Mouse (Mus musculus) forebrain, embryonic 11.5 days (tissue): Measurements from ENCODE around the gene Them5. TPM values are rescaled to one million over a fixed set of nuclear protein-coding genes. Genes with fewer than 3 reads are reported as not detected.

Source experiments
- ATAC-seq: fragments of 200-750 bp; cut with Nextera tagmentation; replicated peaks from 2 replicates; pipeline ENCODE4 v1.8.0; 2017; ENCODE audit warnings: moderate TSS enrichment; ENCODE audit not compliant: low FRiP score
- DNase-seq: peaks from one replicate; pipeline ENCODE4 v3.0.0-alpha.2; 2017; ENCODE audit warnings: low spot score
- H3K27ac ChIP-seq: fragments of 300-500 bp; sonication (generic); 2 replicates; pipeline ENCODE4 v1.5.1; 2014; ENCODE audit warnings: low read depth, low read length
- H3K27me3 ChIP-seq: fragments of 300-500 bp; sonication (generic); 2 replicates; pipeline ENCODE4 v1.6.1; 2014; ENCODE audit warnings: mild to moderate bottlenecking, low read length, mixed read lengths; ENCODE audit not compliant: control insufficient read depth, insufficient read depth
- H3K36me3 ChIP-seq: fragments of 300-500 bp; sonication (generic); 2 replicates; pipeline ENCODE4 v1.6.1; 2014; ENCODE audit warnings: mild to moderate bottlenecking, low read length, moderate library complexity, mixed read lengths; ENCODE audit not compliant: control insufficient read depth, insufficient read depth
- H3K4me1 ChIP-seq: fragments of 300-500 bp; sonication (generic); replicated peaks from 2 replicates; pipeline ENCODE4 v1.6.1; 2014; ENCODE audit warnings: low read length, mixed read lengths; ENCODE audit not compliant: control insufficient read depth, insufficient read depth
- H3K4me2 ChIP-seq: fragments of 300-500 bp; sonication (generic); 2 replicates; pipeline ENCODE4 v1.6.1; 2014; ENCODE audit warnings: low read depth, mild to moderate bottlenecking, low read length, moderate library complexity, mixed read lengths; ENCODE audit not compliant: severe bottlenecking
- H3K4me3 ChIP-seq: fragments of 300-500 bp; sonication (generic); 2 replicates; pipeline ENCODE4 v1.5.1; 2014; ENCODE audit warnings: low read depth, low read length
- H3K9ac ChIP-seq: fragments of 300-500 bp; sonication (generic); 2 replicates; pipeline ENCODE4 v1.6.1; 2014; ENCODE audit warnings: low read length
- H3K9me3 ChIP-seq: fragments of 300-500 bp; sonication (generic); 2 replicates; pipeline ENCODE4 v1.6.1; 2016; ENCODE audit warnings: low read length, mixed read lengths; ENCODE audit not compliant: control insufficient read depth
- WGBS: fragments of 180-500 bp; shearing (Covaris S2); extraction: QIAGEN DNeasy Blood & Tissue Kit; methylation state at CpG from one replicate; pipeline ENCODE4 v1.1.7; 2014; 5-methylcytosine and 5-hydroxymethylcytosine counted together
- polyA plus RNA-seq: library from polyadenylated mRNA; unstranded; fragments of >200 nt; fragmentation: Nextera tagmentation; extraction: Ambion mirVana; gene quantifications from 2 replicates; pipeline ENCODE4 v1.2.1, GENCODE M21; 2014

Gene Them5
- polyA plus RNA-seq, 1 experiment from 2014 or later = 0.35 TPM

DNA sequence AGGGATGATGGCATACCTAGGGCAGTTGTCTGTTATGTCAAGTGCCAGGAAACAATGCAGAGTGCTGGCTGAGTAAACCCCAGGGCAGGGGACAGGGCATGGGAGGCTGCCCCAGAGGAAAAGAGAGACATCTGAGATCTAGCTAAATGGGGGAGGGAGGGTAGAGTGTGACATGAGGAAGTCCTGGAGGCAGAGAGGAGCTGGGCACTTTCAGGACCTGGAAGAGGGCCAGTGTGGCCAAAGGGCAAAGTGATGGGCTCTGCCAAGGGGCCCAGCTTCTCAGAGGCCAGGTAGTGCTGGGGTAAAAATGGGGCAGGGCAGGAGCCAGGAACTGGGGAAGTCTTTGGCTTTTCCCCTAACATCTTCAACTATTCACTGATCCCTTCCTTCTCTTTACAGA, 32.7 kb downstream of the Them5 start:
- no peaks in the 10 kb centered on the region for H3K9me3 ChIP-seq

DNA sequence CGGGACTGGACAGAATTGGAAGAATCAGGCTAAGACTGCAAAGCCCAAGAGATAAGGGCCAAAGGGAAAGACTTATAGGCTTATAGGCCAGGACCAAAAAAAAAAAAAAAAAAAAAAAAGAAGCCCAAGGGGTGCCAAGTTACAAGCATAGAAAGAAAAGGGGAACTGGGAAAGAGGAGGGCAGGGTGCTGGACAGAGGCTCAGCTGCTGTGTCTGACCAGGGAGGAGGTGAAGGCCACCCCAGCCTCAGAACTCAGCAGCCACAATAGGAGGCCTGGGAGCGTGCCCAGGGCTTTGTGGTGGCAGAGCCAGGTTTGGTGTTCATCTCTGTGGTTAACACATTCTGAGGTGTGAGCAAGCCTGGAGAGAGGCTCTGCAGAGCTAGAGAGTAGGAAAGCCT, 33.2 kb downstream of the Them5 start:
- 44% methylated on average over 2 of the region's 2 CpGs for WGBS
- ATAC-seq (no peak), DNase-seq (no peak)
- no peaks in the 10 kb centered on the region for H3K36me3 ChIP-seq
- H3K4me1 ChIP-seq = peaks cover 15% of the 10 kb centered on the region
- H3K9ac ChIP-seq = no peak overlapping the region
- H3K9me3 ChIP-seq = no peaks in the 10 kb centered on the region
- H3K27me3 ChIP-seq = peaks cover 4% of the 10 kb centered on the region; the same call in 1 of the 2 replicates
- H3K4me3 ChIP-seq = no peak overlapping the region
- H3K4me2 ChIP-seq = no peak overlapping the region
- no peak overlapping the region for H3K27ac ChIP-seq

More for the DNA sequence above, 32.7 kb downstream of the Them5 start:
- H3K27me3 ChIP-seq = peaks cover 4% of the 10 kb centered on the region; the same call in 1 of the 2 replicates
- H3K9ac ChIP-seq = no peak overlapping the region
- H3K27ac ChIP-seq = no peak overlapping the region
- H3K4me2 ChIP-seq = no peak overlapping the region
- ATAC-seq (no peak), DNase-seq (no peak)
- H3K4me3 ChIP-seq = no peak overlapping the region
- H3K36me3 ChIP-seq = no peaks in the 10 kb centered on the region
- H3K4me1 ChIP-seq = peaks cover 15% of the 10 kb centered on the region

GRCm38 (mm10) chr3:94375861-94376260, 34.0 kb downstream of the Them5 start:
- no peak for DNase-seq
- Histone ChIP-seq H3K4me3 (no peak overlapping the region), H3K4me1 (peaks cover 15% of the 10 kb centered on the region), H3K9ac (no peak overlapping the region), H3K9me3 (no peaks in the 10 kb centered on the region), H3K36me3 (no peaks in the 10 kb centered on the region), H3K27me3 (peaks cover 4% of the 10 kb centered on the region; the same call in 1 of the 2 replicates), H3K27ac (no peak overlapping the region), H3K4me2 (no peak overlapping the region)
- ATAC-seq = no peak
- WGBS = 50% methylated on average over 5 of the region's 5 CpGs

DNA sequence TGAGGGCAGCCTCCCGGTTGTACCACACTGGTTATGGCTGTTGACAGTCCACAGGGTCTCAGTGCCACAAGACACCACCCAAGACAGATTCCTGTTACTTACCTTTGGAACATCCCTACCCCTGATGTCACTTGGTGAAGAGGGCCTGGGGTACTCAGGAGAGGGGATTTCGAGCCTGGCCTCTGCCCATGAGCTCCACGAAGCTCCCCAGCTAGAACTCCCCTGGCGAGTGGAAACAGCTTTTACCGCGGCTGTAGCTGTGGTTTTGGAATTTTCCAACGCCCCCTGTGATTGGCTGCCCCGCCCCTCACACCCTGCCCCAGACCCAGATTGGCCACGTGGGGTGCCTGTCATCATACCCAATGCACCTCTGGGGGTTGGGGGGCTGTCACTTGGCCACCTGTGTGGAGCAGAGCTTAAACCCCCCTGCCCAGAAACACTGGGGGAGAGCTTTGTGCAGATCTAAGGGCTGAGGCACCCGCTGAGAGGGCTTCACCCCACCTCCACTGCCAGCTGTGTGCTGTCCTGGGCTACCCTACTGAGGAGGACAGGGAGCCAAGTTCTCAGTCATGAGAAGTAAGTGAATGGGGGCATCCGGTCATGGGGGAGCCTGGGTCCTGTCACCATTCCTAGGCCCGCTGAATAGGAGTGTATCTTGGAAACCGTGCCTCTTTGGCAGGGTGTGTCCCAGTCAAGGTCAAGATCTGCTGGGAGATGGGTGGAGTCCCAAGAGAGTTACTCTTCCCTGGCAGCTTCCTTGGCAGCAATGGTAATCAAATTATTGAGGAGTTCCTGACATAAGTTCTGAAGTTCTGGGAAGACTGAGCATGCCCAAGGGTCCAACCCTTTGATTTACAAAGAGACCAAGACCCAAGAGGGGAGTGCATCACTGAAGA, 35.4 kb downstream of the Them5 start:
- Histone ChIP-seq H3K27me3 (peaks cover 4% of the 10 kb centered on the region; the same call in 1 of the 2 replicates), H3K4me3 (no peak overlapping the region), H3K4me1 (peaks cover 12% of the 10 kb centered on the region), H3K4me2 (no peak overlapping the region), H3K9me3 (no peaks in the 10 kb centered on the region), H3K9ac (no peak overlapping the region), H3K27ac (no peak overlapping the region), H3K36me3 (no peaks in the 10 kb centered on the region)
- 26% methylated on average over 13 of the region's 13 CpGs for WGBS
- ATAC-seq = no peak
- no peak for DNase-seq

DNA sequence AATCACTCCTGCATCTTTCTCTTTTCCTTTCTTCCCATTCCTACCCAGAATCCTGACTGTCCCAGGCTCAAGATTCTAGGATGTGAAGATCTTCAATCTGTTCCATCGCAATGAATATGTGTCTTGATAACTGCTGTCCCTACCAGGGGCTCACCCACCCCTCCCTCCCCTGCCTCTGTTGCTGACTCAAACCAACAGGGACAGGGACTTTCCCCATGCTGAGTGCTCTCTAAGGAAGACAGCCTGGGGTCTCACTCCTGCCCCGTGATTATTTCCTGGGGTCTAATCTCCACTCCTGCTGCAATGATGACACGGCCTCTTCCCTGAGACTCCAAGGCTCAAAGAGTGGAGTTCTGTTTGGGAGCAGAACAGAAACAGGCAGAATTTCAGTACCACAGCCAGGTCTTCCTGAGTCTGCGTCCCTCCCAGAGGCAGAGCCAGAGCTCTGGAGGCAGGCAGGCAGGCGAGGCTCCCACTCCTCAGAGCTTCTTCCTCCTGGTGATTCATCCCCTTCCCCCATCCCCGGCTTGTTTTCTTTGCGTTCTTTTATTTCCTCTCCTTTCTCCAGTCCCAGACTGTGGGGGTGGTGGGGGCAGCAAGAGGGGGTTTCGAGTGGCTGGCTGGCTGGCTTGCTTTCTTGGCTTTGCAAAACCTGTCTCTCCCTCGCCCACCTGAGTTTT, 38.1 kb downstream of the Them5 start:
- H3K4me3 ChIP-seq = no peak overlapping the region
- no peak overlapping the region for H3K4me2 ChIP-seq
- ATAC-seq (no peak), DNase-seq (no peak)
- WGBS = 18% methylated on average over 9 of the region's 9 CpGs
- H3K9ac ChIP-seq = no peak overlapping the region
- no peaks in the 10 kb centered on the region; the same call in 1 of the 2 replicates for H3K4me1 ChIP-seq
- no peaks in the 10 kb centered on the region for H3K36me3 ChIP-seq
- no peaks in the 10 kb centered on the region for H3K27me3 ChIP-seq
- H3K27ac ChIP-seq = no peak overlapping the region
- H3K9me3 ChIP-seq = no peaks in the 10 kb centered on the region

GRCm38 (mm10) chr3:94382308-94382707, 40.4 kb downstream of the Them5 start:
- no peak overlapping the region for H3K4me2 ChIP-seq
- H3K27me3 ChIP-seq = no peaks in the 10 kb centered on the region
- H3K27ac ChIP-seq = no peak overlapping the region
- H3K9ac ChIP-seq = no peak overlapping the region
- ATAC-seq (no peak), DNase-seq (no peak)
- no peaks in the 10 kb centered on the region for H3K36me3 ChIP-seq
- no peaks in the 10 kb centered on the region for H3K4me1 ChIP-seq
- H3K4me3 ChIP-seq = no peak overlapping the region
- H3K9me3 ChIP-seq = no peaks in the 10 kb centered on the region
- 78% methylated on average over 5 of the region's 5 CpGs for WGBS

DNA sequence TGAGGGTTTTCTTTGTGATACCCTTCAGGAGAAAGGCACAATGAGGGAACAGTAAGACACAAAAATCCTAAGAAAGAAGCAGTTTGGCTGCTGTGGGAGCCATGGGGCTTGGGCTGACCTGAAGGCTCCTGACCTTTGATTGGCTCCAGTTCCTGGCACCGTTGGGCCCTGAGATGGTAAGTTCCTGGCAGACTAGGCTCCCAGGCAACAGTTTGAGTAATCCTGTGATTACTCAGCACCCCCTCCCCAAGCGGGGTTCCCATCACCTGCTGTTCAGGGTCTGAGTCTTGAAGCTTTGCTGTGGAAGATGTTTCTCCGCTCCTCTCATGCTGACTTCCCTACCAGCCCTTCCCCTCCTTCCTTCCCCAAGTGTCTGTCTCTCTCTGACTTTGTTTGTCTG, 41.6 kb downstream of the Them5 start:
- no peak for ATAC-seq
- DNase-seq = no peak

GRCm38 (mm10) chr3:94386671-94387070, 44.8 kb downstream of the Them5 start:
- Histone ChIP-seq H3K4me3 (no peak overlapping the region), H3K9me3 (no peaks in the 10 kb centered on the region), H3K4me2 (no peak overlapping the region), H3K36me3 (no peaks in the 10 kb centered on the region), H3K9ac (no peak overlapping the region), H3K4me1 (no peaks in the 10 kb centered on the region), H3K27ac (no peak overlapping the region), H3K27me3 (no peaks in the 10 kb centered on the region)
- DNase-seq = no peak
- WGBS = 66% methylated on average over 4 of the region's 4 CpGs
- ATAC-seq = no peak

More for the DNA sequence above, 41.6 kb downstream of the Them5 start:
- WGBS = 75% methylated on average over 3 of the region's 3 CpGs
- H3K27me3 ChIP-seq = no peaks in the 10 kb centered on the region
- no peak overlapping the region for H3K9ac ChIP-seq
- H3K4me2 ChIP-seq = no peak overlapping the region
- H3K4me1 ChIP-seq = no peaks in the 10 kb centered on the region
- H3K9me3 ChIP-seq = no peaks in the 10 kb centered on the region
- H3K4me3 ChIP-seq = no peak overlapping the region
- no peak overlapping the region for H3K27ac ChIP-seq
- no peaks in the 10 kb centered on the region for H3K36me3 ChIP-seq
